Mouse (Mus musculus) T-helper 2 cell (primary cell): ENCODE results near the gene Lrig1.

Experiments used
- in situ Hi-C: fragments of 300-600 bp; cut with MboI, MseI; formaldehyde crosslinking; loops from one replicate; pipeline ENCODE4 v1.15.1; 2025; ENCODE audit warnings: high pct_unique_total_duplicates

The Lrig1 gene

DNA sequence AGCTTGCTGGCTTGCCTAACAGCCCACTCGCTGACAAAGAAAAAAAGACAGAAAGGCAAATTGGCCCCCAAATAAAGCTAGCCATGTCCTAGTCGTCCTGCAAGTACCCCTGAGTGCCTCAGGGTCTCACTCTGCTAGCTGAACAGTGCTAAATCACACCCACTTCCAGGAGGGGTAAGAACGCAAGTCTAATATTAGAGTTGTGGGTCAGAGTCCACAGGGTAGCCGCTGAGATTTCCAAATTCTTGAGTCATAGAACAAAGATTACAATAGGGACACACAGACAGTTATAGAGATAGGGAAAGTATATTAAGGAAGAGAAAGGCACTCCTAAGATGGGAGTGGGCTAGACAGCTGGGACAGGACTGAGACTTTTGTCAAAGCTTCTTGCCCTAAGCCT, 51.5 kb downstream of the Lrig1 start:
- in situ Hi-C loops: no loop called here

DNA sequence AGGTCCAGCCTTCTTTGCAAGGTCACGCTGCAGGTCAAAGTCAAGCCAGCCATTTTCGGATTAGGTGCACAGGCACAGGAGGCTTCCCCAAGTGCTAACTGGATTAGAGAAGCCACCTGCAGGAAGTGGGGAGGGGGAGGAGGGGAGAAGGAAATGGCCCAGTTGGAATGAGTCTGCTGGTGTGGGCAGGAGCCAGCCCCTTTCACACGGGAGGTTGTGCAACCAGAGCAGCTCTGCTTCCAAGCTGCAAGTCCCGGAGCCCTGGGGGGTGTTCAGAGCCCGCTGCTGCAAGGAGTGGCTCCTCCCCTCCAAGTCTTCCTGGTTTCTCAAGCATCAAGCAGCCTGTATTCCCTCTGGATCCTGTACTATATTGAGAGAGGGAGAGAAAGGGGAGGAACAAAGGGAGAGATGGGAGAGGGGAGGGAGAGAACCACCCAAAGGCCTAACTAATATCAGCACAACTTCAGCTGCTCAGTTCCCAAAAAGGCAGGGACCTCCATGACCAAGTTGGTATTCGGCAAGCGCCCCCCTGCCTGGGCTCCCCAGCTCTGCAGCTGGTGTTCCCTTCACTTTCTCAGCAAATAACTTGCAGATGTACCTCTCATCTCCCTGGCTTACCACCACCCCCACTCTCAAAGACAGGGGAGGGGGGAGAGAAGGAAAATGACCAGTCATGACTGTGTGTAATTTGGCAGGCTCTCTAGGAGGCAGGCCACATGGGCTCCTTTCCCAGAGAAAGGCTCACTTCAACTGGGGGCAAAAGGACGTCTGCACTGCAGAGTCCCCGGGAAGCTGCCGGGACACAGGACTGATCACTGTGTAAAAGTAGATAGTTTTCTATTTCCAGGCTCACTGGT, 52.2 kb downstream of the Lrig1 start:
- in situ Hi-C loops: no loop called here

DNA sequence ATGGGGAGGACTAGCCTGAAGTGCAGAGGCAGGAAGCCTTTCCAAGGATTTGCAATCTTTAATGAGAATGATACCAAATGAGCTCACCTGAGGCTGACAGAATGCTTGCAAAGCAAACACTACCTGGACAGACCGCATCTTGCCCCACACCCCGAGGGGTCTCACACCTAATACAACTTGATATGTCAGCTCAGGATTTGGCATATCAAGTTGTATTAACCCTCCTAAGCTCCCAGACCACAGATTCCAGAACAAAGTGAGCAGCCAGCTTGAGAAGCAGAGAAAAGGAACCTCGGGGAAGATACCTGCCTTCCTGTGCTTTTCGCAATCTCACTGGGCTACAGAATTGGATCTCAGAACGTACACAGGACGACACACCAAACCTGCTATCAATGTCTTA, 53.1 kb downstream of the Lrig1 start:
- in situ Hi-C loops: no loop called here

DNA sequence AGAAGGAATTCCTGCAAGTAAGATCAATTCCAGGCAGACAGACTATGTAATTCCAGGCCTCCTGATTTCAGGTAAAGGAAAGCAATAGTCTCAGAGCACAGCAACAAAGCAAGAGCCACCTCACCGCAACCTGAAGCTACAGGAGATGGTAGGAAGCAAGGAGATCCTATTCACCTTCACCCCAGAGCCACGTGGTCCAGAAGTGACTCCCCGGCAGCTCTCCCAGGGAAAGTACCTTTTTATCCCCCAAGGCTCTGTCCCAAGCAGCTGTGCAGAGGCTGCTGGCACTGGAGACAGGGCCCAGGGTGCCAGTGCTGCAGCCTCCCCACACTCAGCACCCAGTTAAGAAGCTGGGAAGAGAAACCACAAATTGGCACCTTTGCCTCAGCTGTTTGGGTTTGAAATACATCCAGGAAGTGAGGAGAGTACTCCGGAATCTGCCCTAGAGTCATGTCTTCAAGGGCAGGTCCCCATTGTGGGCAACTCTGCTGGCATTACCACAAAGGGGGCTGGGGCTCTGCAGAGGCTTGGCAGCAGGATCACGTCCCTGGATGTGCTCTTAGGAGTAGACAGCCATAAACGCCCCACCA, 53.6 kb downstream of the Lrig1 start:
- in situ Hi-C loops: no loop called here

DNA sequence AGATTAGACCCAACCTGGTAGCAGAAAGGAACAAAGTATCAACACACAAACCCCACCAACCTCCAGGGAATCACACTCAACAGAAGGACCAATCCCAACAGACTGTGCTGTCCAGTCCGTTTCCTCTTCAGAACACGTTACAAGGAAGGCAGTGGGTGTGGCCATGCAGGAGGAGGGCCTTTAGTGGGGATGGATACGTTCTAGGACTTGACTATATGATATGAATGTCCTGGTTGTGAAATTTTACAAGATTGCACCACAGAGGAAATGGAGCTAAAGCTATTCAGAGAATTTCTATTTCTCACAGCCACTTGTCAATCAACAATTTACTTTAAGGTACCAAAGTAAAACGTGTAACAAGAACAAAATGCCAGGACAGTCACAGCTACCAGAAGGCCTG, 54.2 kb downstream of the Lrig1 start:
- in situ Hi-C loops: no loop called here

DNA sequence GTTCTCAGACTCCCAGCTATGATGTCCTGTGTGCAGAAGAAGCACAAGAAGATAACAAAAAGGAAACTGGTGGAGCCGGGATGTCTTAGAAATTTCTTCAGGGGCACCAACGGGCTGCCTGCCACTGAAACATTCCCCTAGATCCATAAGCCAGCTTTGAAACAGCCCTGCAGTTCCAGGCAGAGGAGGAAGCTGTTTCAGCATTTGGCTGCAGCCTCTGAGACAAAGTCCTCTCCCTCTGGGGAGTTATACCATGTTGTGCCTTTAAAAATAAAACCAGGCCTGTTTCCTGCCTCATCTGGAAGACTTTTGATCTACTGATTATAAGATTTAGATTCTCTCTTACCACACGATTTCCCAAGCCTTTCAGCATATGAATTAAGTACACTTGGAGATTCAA, 55.3 kb downstream of the Lrig1 start:
- in situ Hi-C loops: no loop called here

DNA sequence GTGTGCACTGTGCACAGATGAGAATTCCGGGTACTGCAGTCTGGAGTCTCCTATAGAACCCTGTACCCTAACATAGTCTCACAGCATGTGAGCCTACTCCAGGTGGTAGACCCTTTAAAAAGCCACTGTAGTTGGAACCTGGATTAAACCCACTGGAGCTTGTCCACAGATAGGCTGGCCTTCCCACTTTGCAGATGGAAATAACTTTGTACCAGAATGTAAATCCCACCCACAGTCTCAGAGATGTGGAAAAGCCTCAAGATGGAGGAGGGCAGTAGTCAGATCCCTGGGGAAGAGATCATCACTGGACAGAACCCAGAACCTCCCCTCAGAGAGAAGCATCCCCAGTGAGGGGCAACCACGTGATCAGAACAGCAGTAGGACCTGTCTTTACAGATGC, 56.0 kb downstream of the Lrig1 start:
- in situ Hi-C loops: no loop called here

DNA sequence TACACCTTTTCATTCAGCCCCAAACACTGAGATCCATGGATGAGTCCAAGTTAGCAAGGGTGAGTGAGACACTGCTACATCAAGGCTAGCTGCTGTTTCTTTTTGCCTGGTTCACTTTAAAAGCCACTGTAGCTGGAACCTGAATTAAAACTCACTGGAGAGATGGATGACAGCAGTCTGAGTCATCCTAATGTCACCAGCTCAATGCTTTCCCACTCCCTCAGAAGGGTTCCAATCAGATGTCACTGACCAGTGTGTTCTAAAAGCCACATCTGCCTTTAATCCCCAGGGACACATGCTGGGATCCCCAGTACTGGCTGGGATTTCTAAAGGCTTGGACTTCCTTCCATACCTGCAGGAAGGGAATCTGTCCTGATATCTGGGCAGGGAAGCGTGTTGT, 57.9 kb downstream of the Lrig1 start:
- in situ Hi-C loops: no loop called here

DNA sequence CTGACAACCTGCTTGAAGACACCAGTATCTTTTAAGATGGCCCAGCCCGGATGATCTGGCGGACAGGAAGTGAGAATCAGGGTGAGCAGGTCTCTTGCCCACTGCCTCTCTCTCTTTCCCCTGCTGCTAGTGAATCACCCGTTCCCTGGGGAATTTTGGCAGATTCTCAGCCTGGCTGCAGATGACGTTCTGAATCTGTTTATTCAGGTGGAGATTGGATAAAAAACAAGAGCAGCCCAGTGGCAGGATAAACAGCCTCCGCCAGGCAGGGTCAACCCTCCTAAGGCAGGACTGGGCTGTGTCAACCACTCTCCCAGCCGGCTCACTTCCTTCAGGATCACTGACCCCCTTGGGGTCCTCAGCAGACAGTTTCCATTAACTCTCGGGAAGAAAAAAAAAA, 59.7 kb downstream of the Lrig1 start:
- in situ Hi-C loops: no loop called here

DNA sequence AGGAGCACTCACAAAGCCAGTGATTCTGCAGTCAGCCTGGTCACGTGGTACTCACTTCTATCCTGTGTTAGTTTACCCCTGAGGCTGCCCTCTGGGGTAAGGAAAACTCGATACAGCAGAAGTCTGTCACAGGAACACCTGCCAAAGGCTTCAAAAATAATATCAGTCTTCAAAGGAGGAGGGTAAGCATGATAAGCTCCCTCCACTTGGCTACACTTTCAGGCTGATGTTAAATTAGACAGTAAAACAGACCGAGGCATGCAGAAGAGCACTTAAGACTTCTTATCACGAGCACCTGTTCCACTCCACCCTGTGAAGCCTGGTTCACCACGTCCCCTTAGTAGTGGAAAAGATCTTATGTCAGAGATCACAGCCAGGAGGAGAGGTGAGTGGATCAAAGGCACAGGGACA, 62.9 kb downstream of the Lrig1 start:
- in situ Hi-C loops: loop anchor here (5.0 kb wide), 1 partner anchor 40 kb away; no protein-coding TSS in a partner anchor

DNA sequence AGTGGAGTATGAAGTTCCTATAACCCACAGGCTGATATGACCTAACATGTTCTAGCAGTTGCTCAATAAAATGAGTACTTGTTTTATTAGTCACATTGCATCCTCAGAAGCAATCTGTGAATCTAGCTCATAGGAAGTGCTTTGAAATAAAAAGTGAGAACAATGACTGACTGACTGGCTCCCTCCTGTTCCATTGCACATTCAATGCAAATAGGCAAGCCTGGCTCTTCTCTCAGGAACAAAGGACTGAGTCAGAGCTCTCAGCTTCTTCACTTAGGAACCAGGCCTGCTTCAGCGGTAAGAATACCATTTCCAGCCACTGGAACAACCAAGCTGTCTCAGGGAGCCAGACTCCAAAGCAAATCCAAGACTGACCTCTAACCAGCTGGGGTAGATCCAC, 64.6 kb downstream of the Lrig1 start:
- in situ Hi-C loops: loop anchor here (5.0 kb wide), 1 partner anchor 42 kb away; no protein-coding TSS in a partner anchor

DNA sequence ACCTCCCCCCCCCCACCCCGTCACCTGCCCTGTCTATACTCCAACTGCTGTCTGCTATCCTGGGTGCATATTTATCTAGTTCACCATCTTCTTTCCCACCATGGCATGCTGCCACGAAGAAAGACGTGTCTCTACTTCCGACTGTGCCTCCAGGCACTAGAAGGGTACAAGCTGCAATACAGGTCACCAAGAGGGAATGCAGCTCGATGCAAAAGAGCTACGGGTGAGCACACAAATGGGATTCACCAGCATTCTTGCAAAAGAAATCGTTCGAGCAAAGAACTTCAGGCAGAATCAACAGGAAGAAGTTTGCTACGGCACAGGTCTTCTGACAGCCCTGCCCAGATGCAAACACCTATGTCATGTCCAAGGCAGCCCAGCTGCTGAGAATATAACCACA, 65.2 kb downstream of the Lrig1 start:
- in situ Hi-C loops: loop anchor here (5.0 kb wide), 1 partner anchor 43 kb away; no protein-coding TSS in a partner anchor

DNA sequence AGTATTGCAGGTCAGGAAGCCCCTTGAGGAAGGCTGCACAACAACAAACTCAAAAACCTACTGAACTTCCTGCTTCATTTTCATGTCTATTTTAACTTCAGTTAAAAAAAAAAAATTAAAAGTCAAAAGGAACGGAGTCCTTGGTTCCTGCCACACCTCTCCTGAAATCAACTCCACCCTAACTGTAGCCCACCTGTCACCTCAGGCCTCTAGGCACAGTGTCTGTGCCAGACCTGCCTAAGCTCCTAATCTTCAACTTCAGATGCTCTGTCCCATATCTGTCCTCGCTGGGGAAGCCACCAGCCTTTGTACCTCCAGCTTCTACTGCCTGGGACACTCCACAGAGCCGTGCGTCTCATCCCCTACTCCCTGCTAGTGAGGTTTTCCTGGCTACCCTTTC, 65.7 kb downstream of the Lrig1 start:
- in situ Hi-C loops: no loop called here

DNA sequence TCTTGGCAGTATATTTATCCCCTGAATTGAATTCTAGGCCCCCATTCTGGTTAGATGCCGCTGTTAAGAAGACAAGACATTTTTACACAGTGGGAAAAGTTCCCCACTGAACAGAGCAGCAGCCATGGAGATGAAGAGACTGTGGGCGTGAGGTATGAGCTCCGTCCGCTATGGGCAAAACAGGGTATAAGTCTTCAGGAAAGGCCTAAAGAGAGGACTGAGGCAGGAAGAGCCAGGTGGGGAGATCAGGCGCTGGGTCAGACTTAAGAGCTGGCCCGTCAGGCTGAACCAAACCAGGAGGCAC, 68.2 kb downstream of the Lrig1 start:
- in situ Hi-C loops: no loop called here

DNA sequence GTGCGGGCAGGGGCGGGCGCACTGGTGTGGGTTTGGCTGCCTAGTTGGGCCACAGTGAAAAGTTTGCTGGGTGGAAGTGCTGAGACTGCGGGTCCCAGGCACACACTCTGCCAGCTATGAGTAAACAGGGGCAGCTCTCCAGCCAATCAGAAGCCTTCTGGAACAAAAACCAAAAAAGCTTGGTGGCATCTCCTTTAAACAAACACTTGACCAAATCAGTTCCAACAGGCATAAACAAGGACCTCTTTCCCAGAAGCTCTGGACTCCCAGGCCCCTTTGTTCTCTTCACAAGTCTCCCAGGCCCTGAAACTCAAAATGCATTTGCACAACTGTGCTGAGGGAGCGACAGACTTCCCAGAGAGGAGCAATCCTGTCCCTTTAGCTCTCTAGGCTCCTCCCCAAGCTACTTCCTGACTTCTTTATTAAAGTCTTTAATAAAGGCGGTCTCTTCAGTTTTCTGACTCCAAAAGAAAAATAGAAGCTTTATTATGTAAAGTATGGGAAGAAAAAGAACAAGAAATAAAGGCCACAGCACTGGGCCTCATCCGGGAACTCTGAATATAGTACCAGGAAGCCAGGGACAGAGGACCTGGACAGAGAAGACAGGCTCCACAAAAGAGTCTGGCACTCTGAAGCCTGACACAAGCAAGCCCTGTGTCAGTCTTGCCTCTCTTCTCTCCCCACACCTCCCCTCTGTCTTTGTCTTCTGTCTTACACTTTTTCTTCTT, 68.7 kb downstream of the Lrig1 start:
- in situ Hi-C loops: no loop called here

DNA sequence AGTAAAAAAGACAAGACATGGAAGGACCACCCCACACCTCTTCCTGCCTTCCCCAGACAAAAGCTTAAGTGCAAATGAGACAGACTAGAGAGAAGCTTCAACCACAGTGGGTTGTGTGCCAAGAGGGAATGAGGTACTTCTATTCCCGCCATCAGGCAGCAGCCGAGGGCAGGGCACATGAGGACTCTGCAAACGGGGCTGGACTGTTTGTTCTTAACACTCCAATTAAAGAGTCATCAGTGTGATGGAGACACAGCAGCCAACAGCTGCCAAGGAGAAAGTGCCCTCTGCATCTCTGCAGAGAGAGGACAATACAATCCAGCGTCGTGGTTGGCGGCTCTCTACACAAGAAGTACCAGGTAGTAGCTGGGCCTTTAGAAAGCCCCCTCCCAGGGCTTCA, 71.2 kb downstream of the Lrig1 start:
- in situ Hi-C loops: no loop called here

DNA sequence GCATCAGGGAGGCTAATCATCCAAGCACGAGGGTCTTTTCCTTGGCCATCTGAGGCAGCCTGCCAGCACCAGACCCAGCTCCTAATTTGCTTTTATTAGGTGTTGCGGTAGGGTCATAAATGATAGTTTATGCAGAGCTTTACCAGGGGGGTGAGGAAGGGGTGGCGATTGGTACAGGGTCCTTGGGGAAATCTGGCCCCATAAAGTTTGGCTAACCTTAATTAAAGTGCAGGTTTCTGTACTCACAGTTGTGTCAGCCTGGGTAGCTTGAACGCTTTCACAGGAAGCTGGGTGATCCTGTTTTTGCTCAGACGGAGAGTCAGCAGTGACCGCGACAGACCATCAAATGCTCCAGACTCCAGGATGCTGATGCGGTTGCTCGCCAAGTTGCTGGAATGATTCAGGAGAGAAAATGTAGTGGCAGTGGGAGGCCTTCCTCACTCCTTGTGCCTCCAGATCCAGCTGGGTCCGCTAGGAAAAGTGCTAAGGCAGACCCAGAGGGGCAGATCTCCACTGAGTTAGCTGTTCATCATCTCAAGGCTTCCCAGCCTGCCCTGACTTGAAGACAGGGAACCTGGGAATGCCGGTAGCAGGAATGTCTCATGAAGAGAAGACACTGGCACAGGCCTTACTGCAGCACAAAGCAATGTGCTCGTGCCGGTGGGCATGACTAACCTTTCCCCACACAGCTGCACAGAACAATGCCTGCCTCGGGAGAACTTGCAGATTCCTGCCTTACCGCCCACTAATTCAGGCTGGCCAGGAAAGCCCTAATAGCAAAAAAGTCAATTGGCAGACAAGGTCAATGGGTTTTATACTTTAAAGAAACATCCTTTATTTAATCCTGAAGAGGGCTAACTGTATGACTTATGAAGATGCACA, 72.0 kb downstream of the Lrig1 start:
- in situ Hi-C loops: no loop called here

DNA sequence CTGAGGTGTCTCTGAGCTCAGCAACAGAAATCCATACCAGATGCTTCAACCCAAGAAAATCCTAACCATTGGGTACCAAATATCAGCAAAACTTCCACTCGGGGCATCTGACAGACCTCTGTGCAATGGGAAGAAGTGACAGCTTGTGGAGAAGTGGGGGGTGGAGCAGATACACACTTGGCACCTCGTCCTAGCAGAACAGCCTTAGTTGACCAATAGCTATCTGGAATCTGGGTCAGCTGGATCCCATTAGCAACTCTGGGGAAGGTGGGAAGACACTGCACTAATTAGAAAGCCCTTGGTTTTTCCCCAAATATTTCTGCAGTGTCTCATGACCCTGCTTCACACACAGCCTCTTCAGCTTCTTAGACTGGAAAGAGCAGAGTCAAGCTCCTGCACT, 73.2 kb downstream of the Lrig1 start:
- in situ Hi-C loops: no loop called here

DNA sequence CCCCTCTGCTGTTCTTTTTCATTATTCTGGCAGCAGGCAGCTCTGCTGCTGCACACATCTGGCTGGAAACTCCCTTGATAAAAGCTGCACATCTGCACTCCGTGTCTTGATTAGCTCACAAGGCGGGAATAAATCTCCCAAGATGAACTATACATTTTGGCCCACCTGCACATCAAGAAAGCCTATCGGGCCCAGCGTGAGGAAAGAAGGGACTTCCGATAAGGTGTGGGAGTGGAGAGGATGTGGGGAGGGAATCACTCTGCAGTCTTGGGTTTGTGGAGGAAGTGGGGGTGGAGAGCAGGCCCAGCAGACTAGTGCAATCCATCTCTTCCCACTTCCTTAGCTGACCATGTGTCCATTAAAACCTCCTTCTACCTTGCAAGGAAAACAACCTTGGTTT, 74.1 kb downstream of the Lrig1 start:
- in situ Hi-C loops: no loop called here

DNA sequence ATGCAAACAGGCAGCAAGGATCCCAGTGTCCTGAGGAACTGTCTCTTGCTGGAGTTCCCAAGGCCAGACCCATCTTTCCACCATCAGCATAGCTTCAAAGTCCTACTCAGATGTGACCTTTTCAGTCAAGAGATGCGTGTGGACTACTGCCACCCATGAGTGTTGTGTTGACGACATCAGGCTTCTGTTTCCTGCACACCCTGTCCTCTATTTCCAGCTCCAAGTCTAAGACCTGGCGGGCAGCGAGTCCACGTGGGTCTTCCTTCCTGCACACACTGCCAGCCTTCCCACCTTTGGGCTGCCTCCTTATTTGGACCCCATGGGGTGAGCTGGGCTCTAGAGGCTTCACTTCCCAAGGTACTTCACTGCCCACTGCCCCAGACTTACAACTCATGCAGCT, 75.4 kb downstream of the Lrig1 start:
- in situ Hi-C loops: no loop called here

DNA sequence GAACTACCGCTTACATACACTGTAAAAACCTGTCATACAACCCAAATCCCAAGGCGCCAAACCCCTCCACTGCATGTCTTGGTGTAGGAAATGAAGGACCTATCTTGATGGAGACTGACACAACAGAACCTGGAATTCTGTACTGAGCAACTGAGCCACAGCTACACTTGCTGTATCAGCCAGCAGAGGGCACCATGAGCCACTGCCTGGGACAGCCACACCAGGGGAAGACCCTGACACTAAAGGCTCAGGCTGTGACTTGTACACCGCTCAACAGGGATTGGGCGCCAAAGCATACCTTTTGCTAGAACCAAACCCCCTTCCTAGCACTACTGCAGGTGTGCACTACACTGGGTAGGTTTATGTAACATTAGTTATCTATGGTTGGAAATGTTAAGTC, 77.0 kb downstream of the Lrig1 start:
- in situ Hi-C loops: no loop called here

DNA sequence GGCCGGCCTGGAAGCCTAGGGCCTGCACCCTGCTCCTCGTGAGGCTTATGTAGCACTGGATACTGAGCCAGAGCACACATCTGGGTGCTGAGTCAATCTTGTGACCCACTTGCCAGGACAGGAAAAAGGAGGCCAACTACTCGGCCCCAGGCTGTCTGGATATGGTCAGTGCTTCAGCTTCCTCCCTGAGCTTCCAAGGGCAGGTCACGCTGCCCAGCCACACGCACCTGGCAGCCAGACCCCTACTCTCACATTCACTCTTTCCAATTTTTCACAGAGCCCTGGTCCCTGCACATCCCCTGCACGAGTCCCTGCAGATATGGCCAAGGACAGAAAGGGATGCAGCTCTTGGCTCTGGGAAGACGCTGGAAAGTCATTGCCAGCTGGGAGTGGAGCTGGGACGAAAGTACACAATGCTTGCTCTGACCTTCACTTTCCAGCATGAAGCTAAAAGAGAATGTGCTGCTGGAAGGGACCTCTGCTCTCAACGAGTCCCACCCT, 79.1 kb downstream of the Lrig1 start:
- in situ Hi-C loops: no loop called here
